Mouse (Mus musculus) testis, postnatal 10 days (tissue): ENCODE data around the gene Gm21748.
"Not testable (repeated sequence)": the region's sequence is repeated elsewhere in the genome, so short reads cannot be mapped to it uniquely, and the experiment has no call there.

Experiments used
- DNase-seq: peaks from one replicate; pipeline ENCODE4 v3.0.0; 2021; ENCODE audit warnings: low spot score

Gm21748 gene

DNA sequence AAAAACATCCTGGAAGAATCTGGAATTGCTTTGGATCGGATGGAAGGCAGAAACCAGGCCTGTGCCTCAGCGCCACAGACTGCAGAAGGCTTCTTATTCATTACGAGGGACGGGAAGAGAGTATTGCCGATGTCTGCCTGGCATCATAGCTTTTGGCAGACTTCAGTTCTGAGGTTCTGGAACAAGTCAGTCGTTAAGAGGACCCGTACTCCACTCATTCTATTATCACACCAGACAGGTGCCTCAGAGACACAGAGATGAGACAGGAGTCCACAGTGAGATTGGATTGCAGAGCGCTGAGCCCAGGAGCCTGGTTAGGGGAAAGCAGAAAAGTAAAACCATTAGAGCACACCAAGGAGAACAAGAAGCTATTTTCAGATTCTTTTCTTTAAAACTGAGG, at the start of gene Gm21748:
TSS of gene Gm21748 (minus strand) at position 101 of the 400 bp plus-strand sequence.
- DNase-seq, result not testable (repeated sequence)
